In the genomic region with DNA sequence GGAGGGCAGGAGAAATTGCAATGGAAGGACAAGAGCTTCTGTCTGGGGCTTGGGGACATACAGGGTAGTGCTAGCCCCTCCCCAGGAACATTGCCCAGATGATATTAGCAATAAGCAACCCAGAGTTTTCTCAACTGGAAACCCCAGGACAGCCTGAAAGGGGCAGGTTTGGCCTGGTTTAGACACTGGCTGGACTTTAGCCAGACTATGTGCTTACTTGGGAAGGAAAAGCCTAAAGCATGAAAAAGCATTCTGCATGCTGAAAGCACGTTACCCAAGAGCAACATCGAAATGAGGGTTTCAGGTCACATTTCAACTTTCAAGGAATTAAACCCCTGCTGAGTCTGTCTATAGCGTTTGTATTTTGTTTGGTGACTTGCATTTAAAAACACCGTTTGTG, we compare ENCODE assay signal across 20 mouse cellular contexts.
DNase-seq lines count a peak whose midpoint lies in the region; ATAC-seq and TF ChIP-seq lines count a peak whose summit lies in the region.
"Had no signal": no experiment of that assay in that cellular context is flagged by ENCODE, and none has a peak within 500 bp of the region (broad histone marks: within the 10 kb centered on the region; RNA-seq: fewer than 3 reads in every experiment).

No protein-coding gene starts in this region.

- TF ChIP-seq CTCF in forebrain, postnatal 0 days (IDR thresholded peaks at IDR 0.05; ENCODE audit: low read depth) = no peak

- H3K27ac ChIP-seq in forebrain, embryonic 14.5 days (ENCODE audit: low read depth, low read length) = no peak overlapping the region
- no peak overlapping the region for H3K27ac ChIP-seq in forebrain, postnatal 0 days (ENCODE audit: low read depth, low read length)
- no peak overlapping the region for H3K27ac ChIP-seq in limb, embryonic 13.5 days
- H3K27ac ChIP-seq in limb, embryonic 10.5 days = no peak overlapping the region
- H3K27ac ChIP-seq: hindbrain, embryonic 13.5 days; layer of hippocampus, adult 2 months; left cerebral cortex, adult 2 months; limb, embryonic 15.5 days; macrophage; midbrain, embryonic 15.5 days; neural tube, embryonic 13.5 days had no signal

- H3K9me3 ChIP-seq in forebrain, embryonic 14.5 days (replicated peaks; ENCODE audit: control insufficient read depth, low read length) = no peaks in the 10 kb centered on the region
- H3K9me3 ChIP-seq in forebrain, postnatal 0 days (ENCODE audit: low read length) = no peaks in the 10 kb centered on the region
- H3K9me3 ChIP-seq in limb, embryonic 13.5 days = no peaks in the 10 kb centered on the region
- no peaks in the 10 kb centered on the region for H3K9me3 ChIP-seq in limb, embryonic 10.5 days (replicated peaks)
- H3K9me3 ChIP-seq: hindbrain, embryonic 13.5 days; limb, embryonic 15.5 days; midbrain, embryonic 15.5 days; neural tube, embryonic 13.5 days had no signal

- no peak overlapping the region for H3K9ac ChIP-seq in forebrain, embryonic 14.5 days (ENCODE audit: low read length)
- no peak overlapping the region for H3K9ac ChIP-seq in forebrain, postnatal 0 days
- no peak overlapping the region for H3K9ac ChIP-seq in limb, embryonic 13.5 days
- H3K9ac ChIP-seq: hindbrain, embryonic 13.5 days; limb, embryonic 15.5 days; midbrain, embryonic 15.5 days; neural tube, embryonic 13.5 days had no signal

- WGBS in forebrain, embryonic 14.5 days = 30% methylated on average over 4 of the region's 4 CpGs
- 24% methylated on average over 4 of the region's 4 CpGs for WGBS in forebrain, postnatal 0 days
- 38% methylated on average over 4 of the region's 4 CpGs for WGBS in limb, embryonic 13.5 days
- WGBS in limb, embryonic 10.5 days = 56% methylated on average over 4 of the region's 4 CpGs

- no peak overlapping the region for H3K4me2 ChIP-seq in forebrain, embryonic 14.5 days (ENCODE audit: low read length)
- no peak overlapping the region for H3K4me2 ChIP-seq in forebrain, postnatal 0 days (ENCODE audit: low read depth)
- no peak overlapping the region for H3K4me2 ChIP-seq in limb, embryonic 13.5 days (replicated peaks)
- H3K4me2 ChIP-seq: hindbrain, embryonic 13.5 days; limb, embryonic 15.5 days; midbrain, embryonic 15.5 days; neural tube, embryonic 13.5 days had no signal

- no peaks in the 10 kb centered on the region for H3K4me1 ChIP-seq in forebrain, embryonic 14.5 days (ENCODE audit: control insufficient read depth, insufficient read depth, low read length)
- no peaks in the 10 kb centered on the region for H3K4me1 ChIP-seq in forebrain, postnatal 0 days (ENCODE audit: insufficient read depth)
- 0 out of 2 replicates have a peak, but pooled peaks cover 10% of the 10 kb centered on the region for H3K4me1 ChIP-seq in limb, embryonic 13.5 days
- no peaks in the 10 kb centered on the region for H3K4me1 ChIP-seq in limb, embryonic 10.5 days
- H3K4me1 ChIP-seq: midbrain, embryonic 15.5 days had no signal

- H3K36me3 ChIP-seq in forebrain, embryonic 14.5 days (ENCODE audit: control insufficient read depth, insufficient read depth, low read length) = no peaks in the 10 kb centered on the region
- H3K36me3 ChIP-seq in forebrain, postnatal 0 days (ENCODE audit: insufficient read depth) = no peaks in the 10 kb centered on the region
- no peaks in the 10 kb centered on the region for H3K36me3 ChIP-seq in limb, embryonic 13.5 days
- no peaks in the 10 kb centered on the region for H3K36me3 ChIP-seq in limb, embryonic 10.5 days
- H3K36me3 ChIP-seq: G1E; hindbrain, embryonic 13.5 days; limb, embryonic 15.5 days; midbrain, embryonic 15.5 days; neural tube, embryonic 13.5 days had no signal

- H3K27me3 ChIP-seq in forebrain, embryonic 14.5 days (replicated peaks; ENCODE audit: control insufficient read depth, insufficient read depth, low read length) = no peaks in the 10 kb centered on the region
- H3K27me3 ChIP-seq in forebrain, postnatal 0 days (ENCODE audit: insufficient read depth, low read length) = no peaks in the 10 kb centered on the region
- H3K27me3 ChIP-seq in limb, embryonic 13.5 days = no peaks in the 10 kb centered on the region
- no peaks in the 10 kb centered on the region for H3K27me3 ChIP-seq in limb, embryonic 10.5 days (ENCODE audit: low read depth, poor library complexity, severe bottlenecking)
- H3K27me3 ChIP-seq: hindbrain, embryonic 13.5 days; limb, embryonic 15.5 days; midbrain, embryonic 15.5 days; neural tube, embryonic 13.5 days had no signal

- DNase-seq in forebrain, embryonic 14.5 days (ENCODE audit: low spot score) = peak; percentile 11
- no peak for DNase-seq in forebrain, postnatal 0 days
- no peak for DNase-seq in limb, embryonic 10.5 days (ENCODE audit: low spot score)
- DNase-seq in NIH3T3 (ENCODE audit: low read depth) = peak; percentile 88
- peak; percentile 8 for DNase-seq in lung, postnatal 14 days
- no peak for DNase-seq in urinary bladder, adult 18-20 months (ENCODE audit: low spot score in 2 of 2)
- DNase-seq: right cerebral cortex, postnatal 4 days had no signal

- no peak overlapping the region for H3K4me3 ChIP-seq in forebrain, embryonic 14.5 days (ENCODE audit: low read depth, low read length)
- H3K4me3 ChIP-seq in forebrain, postnatal 0 days (ENCODE audit: low read depth, low read length) = no peak overlapping the region
- H3K4me3 ChIP-seq in limb, embryonic 13.5 days = no peak overlapping the region
- H3K4me3 ChIP-seq in limb, embryonic 10.5 days = no peak overlapping the region
- H3K4me3 ChIP-seq: erythroblast, embryonic 14.5 days; hindbrain, embryonic 13.5 days; layer of hippocampus, adult 2 months; left cerebral cortex, adult 2 months; limb, embryonic 15.5 days; midbrain, embryonic 15.5 days; neural tube, embryonic 13.5 days had no signal

- no peak for ATAC-seq in forebrain, embryonic 14.5 days
- ATAC-seq in forebrain, postnatal 0 days = no peak
- peak; percentile 44; the same call in 1 of the 2 replicates for ATAC-seq in limb, embryonic 13.5 days (ENCODE audit: low FRiP score, low read depth)
- ATAC-seq in megakaryocyte-erythroid progenitor cell, adult 5-6 weeks (replicated peaks; ENCODE audit: low FRiP score, low TSS enrichment, poor library complexity, severe bottlenecking) = no peak
- ATAC-seq: forebrain, embryonic 16.5 days; intestine, embryonic 16.5 days; midbrain, embryonic 15.5 days had no signal

Comparison
In these comparisons a context has a peak if more than half of its experiments do, and no peak if none do; other contexts are left out.
1. DNase-seq: peak in forebrain, embryonic 14.5 days (single experiment), NIH3T3 (single experiment) and lung, postnatal 14 days (single experiment); none in forebrain, postnatal 0 days (single experiment), limb, embryonic 10.5 days (single experiment) and urinary bladder, adult 18-20 months (0 of 2).